Mouse (Mus musculus) retina, adult 2 months (tissue): ENCODE data around the gene Dgcr2.
A peak's percentile ranks its signal among the peaks of the same experiment; 100 is the strongest.

Source experiments
- DNase-seq: peaks from one replicate; pipeline ENCODE4 v3.0.0-alpha.2; 2012; ENCODE audit warnings: low read depth, low spot score

Dgcr2 gene

DNA sequence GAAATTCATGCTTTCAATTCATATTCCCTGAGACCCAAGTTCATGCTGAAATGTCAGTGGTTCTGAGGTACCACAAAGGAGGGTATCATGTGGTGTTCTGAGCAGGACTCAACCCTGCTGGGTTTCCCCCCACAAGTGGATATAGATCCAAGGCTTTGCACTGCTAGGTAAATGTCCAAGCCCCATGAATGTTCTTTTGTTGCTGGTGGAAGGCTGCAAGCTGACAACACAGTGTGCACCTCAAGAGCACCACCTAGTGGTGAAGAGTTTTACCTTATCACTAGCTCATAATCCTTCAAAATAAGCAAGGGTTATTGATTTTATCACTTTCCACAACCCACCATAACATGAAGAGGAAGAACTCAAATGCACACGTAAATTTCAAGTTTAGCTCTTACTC, 49.4 kb downstream of the Dgcr2 start:
- DNase-seq = peak; percentile 36

GRCm38 (mm10) chr16:17848431-17848830, 49.9 kb downstream of the Dgcr2 start:
- no peak for DNase-seq

DNA sequence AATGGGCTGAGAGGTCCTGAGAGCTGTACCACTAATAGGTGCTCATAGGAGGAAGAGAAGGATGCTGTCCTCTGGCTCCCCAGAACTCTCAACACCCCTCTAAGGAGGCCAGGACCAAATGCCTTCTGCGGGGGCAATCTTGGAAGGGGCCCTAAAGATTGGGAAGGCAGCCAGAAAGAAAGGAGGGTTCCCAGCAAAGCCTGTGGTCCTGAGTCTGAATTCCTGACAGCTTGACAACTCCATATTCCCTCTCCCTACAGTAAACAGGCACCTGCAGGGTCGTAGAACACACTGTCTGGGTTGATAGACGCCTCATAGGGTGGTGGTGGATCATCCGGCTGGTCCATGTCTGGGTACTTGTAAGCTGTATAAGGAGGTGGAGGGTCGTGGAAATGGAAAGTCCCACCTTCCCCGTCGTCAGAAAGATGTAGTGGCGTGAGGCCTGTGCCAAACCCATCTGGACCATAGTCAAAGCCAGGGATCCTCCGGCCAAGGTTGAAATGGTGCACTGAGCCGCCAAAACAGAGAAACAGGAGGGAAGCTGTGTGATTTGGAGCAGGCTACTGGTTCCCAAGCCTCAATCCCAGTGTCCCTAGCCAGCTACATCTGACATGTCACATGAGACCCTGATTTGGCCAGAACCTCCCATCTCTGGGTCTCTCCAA, 54.5 kb downstream of the Dgcr2 start:
- no peak for DNase-seq

- DNase-seq = no peak
Measured at GRCm38 (mm10) chr16:17842437-17842836, 55.9 kb downstream of the Dgcr2 start.

GRCm38 (mm10) chr16:17839976-17840375, 58.4 kb downstream of the Dgcr2 start:
- DNase-seq = no peak

DNA sequence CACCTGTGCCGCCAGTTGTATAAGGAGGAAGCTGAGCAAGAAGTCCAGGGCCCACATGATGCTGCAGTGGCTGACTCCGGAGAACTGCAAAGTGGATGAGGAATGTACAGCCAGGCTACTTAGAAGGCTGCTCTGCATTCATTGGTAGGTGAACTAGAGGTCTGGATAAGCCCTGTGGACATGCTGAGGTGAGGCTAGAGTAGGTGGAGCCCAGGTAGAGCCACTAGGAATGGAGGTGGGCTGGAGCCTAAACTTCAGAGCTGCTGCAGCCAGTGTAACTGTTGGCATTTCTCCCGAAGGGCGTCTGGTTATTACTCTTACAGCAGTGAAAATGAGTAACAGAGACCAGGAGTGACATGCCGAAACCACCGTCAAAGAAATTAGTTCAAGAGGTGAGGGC, 60.3 kb downstream of the Dgcr2 start, which contains the start of gene Car15:
Gene Car15 (minus strand): TSS at position 314 of the 400 bp plus-strand sequence.
- no peak for DNase-seq

DNA sequence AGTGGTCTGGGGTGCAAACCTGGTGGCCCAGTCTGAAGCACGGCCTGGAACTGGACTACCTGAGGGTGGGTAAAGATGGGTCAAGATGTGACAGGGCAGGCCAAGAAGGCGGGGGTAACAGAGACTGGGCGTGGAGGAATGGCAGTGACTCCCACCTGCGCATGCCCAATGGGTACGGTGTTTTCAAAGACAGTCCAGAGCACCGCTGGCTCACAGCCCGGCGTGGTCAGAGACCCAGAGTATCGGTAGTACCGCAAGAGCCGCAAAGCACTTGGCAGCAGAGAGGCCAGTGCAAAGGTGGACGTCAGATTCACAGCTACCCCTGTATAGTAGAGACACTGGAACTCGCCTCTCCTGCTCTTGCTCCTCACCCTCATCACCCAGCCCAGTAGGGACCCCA, 62.9 kb downstream of the Dgcr2 start:
- no peak for DNase-seq

GRCm38 (mm10) chr16:17834543-17834942, 63.8 kb downstream of the Dgcr2 start:
- no peak for DNase-seq

DNA sequence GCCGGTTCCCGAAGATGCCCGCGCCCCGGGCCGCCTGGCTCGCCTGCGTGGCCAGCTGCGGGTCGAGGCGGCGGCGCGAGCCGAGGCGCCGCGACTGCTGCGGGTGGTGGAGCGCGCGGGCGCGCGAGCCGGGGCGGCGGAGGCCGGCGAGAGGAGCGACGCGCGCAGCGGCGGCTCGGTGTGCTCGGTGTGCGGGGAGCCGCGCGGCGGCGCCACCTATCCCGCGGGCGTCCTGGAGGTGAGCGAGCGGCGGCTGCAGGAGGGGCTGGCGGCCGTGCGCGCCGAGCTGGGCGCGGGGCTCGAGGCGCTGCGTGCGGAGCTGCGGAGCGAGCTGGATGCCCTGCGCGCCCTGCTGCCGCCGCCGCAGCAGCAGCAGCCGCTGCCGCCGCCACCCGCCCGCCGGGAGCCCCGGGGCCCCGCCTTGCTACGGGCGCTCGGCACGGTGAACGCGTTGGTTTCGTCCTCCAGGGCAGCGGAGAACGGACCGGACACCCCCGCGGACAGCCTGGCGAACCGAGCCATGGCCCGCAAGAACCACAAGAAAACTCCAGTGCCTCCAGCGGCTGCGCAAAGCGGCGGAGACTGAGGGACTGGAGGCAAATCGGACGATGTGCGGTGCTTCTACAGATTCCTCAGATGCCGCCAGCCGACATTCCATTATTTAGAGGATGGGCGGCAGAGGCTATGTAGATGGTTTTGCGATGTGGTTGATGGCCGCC, 64.5 kb downstream of the Dgcr2 start:
- no peak for DNase-seq

GRCm38 (mm10) chr16:17833321-17833680, 65.1 kb downstream of the Dgcr2 start:
- no peak for DNase-seq

DNA sequence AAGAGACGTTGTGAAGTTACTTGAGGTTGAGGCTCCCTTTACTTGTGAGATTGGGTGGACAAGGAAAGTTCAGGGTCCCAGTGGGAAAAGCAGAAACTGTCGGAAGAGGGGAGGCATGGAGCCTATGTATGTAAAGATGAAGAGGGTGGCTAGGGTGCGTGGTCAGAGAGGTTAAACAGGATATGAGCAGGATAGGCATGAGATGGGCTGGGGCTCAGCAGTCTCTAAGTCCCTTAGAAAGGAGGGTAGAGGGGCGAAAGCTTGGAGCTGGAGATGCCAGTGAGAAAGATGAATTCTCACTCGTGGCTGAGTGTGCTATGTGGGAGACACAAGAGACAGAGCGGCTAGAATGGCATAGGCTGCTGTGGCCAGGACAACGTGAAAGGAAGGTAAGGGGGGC, 65.5 kb downstream of the Dgcr2 start, which contains the start of gene B830017H08Rik:
Gene B830017H08Rik (plus strand): TSS at position 301 of the 400 bp plus-strand sequence.
- no peak for DNase-seq

DNA sequence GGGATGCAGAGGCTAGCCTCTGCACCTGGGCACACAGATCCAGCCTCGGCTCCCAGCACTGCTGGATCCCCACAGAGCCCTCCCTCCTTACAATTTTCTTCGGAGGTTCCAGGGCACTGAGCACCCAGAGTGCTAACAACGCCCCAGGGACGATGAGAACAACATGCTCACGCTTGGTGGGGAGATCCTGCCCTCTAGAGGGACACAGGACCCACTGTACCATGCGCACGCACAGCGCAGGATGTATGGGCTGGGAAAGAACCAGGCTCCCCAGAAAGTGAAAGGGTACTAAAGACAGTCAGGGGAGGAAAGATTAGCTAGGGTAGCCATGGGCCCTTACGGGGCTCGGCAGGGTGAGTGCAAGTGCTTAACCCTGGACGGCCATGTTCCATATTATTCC, 66.6 kb downstream of the Dgcr2 start:
- no peak for DNase-seq

DNA sequence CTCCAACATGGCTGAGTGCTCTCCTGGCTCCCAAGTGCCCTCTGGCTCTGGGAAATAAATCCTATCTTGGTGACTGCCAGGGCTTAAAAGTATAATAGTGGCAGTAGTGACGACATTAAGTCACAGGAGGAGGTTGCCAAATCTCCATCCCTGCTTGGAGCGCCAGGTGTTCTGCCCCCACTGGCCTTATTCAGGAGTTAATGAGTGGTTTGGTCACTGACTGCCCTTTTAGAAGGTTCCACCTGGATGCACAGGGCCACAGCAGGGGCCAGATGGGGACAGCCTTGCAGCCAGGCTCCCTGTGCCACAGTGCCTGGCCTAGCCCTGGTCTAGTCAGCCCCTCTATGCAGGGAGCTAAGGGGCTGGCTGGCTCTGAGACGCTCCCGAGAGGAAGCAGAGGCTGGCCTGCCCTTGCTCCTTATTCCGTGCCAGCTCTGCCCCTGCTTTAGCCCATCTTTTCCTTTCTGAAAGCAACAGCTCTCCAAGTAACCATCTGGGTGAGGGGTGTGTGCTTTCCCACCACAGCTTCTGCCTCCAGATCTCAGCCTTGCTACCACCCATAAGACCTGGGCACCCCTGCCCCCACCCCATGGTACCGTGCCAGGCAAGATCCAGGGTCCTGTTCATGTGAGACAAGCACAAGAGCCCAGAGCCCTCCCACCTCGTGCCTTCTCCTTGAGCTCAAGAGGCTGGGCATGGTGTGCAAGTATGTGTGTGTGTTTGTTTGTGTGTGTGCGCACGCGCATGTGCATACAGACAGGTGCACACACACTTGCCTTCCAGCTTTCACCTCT, 67.8 kb downstream of the Dgcr2 start:
- no peak for DNase-seq

GRCm38 (mm10) chr16:17828867-17829266, 69.5 kb downstream of the Dgcr2 start:
- DNase-seq = no peak

- DNase-seq = no peak
Measured at GRCm38 (mm10) chr16:17828229-17828628, 70.1 kb downstream of the Dgcr2 start.

DNA sequence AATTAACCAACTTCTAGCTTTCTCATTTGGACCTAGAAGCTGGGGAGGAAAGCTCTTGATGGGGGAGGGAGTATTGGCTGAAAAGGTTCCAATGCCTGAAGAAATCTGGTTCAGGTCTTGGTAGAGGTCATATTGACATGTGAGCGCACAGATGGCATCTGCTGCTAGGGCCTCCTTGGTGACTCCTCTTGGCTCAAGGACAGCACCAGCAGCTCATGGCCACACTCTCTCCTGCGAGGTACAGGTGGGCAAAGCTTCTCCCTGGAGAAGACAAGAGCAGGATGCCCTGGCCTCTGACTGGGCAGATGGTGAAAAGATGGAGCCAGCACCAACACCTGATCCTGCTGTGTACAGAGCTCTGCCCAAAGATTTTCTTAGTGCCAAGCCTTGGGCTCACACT, 71.9 kb downstream of the Dgcr2 start:
- no peak for DNase-seq

GRCm38 (mm10) chr16:17816528-17816927, 81.8 kb downstream of the Dgcr2 start:
- no peak for DNase-seq

GRCm38 (mm10) chr16:17815411-17816402, 82.7 kb downstream of the Dgcr2 start:
- DNase-seq = no peak

- no peak for DNase-seq
Measured at GRCm38 (mm10) chr16:17813173-17813572, 85.2 kb downstream of the Dgcr2 start.

DNA sequence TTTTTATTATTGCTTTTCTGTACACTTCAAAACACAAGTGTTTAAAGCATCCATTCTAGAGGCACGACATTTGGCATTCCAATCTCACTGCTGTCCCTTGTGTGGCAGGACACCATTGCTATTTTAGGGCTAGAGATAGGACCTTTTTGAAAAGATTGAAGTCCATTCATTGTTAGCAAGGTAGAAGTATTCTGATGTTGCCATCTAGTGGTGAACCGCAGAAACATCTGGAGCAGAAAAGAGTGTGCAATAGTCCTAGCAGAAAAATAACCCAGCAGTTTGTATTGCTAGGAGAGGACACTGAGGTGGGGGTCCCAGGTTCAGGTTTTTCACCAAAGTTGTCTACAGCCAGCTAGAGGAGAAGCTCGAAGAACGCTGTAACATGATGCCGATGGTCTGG, 86.2 kb downstream of the Dgcr2 start:
- no peak for DNase-seq

DNA sequence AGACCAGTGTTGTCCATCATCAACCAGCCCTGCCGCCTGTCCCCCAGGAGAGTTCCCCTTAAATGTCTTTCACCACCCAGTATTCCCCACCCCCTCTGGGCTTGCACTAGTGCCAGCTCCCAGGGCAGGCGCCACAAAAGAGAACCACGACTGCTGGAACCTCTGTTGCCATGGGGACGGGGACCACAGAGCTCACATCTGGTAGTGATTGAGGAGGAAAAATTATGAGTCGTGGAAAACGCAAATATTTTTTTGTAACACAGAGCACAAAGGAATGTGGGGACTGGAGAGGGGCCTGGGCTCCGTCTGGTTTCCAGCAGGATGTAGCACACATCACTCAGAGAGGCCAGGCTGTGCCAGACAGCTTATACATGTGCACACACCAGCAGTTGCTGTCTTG, 88.7 kb downstream of the Dgcr2 start:
- DNase-seq = no peak
